Mouse (Mus musculus): Measurements from ENCODE around the gene Ntpcr.

Gene Ntpcr

GRCm38 (mm10) chr8:125777478-125778164 lies 47.9 kb downstream of the Ntpcr start:
- DNase-seq: no peak

GRCm38 (mm10) chr8:125778919-125779318 lies 49.2 kb downstream of the Ntpcr start:
- DNase-seq: no peak

- DNase-seq: no peak
Measured at GRCm38 (mm10) chr8:125779656-125780055, 49.9 kb downstream of the Ntpcr start.

GRCm38 (mm10) chr8:125782161-125782560 lies 52.4 kb downstream of the Ntpcr start:
- DNase-seq: no peak

GRCm38 (mm10) chr8:125786886-125787285 lies 57.1 kb downstream of the Ntpcr start:
- no peak for DNase-seq

GRCm38 (mm10) chr8:125792816-125793455 lies 63.2 kb downstream of the Ntpcr start:
- DNase-seq: no peak

- no peak for DNase-seq
Measured at GRCm38 (mm10) chr8:125795341-125795740, 65.6 kb downstream of the Ntpcr start.

GRCm38 (mm10) chr8:125796970-125797369 lies 67.2 kb downstream of the Ntpcr start:
- DNase-seq: no peak
